Mouse (Mus musculus) kidney, adult 9 months (tissue): ENCODE data around the gene Sirt2.

Experiments used
- DNase-seq: peaks from one replicate; pipeline ENCODE4 v3.0.0; 2022

The Sirt2 gene

GRCm38 (mm10) chr7:28767462-28767965 is 979 bp downstream of the Sirt2 start, which contains the start of gene Nfkbib:
Nfkbib (minus strand) TSS chr7:28767512.
- DNase-seq: no peak

DNA sequence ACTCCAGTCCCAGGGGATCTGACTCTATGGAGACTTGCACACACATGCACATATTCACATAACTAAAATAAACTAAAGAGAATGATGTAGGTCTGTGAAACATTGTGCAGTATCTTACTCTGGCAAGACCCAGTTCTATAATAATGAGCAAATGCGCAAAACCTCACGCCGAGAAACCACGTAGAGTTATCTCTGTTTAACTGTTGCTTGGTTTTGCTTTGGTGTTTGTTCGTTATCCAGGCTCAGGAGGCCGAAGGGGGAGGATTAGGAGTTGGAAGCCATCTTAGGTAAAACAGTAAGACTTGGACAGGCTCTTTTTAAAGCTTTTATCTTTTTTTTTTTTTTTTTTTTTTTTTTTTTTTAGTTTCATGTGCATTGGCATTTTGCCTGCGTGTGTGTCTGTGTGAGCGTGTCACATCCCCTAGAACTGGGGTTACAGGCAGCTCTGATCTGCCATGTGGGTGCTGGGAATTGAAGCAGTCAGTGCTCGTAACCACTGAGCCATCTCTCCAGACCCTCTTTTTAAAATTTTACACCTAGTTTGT is 3.0 kb downstream of the Sirt2 start:
- DNase-seq: no peak

DNA sequence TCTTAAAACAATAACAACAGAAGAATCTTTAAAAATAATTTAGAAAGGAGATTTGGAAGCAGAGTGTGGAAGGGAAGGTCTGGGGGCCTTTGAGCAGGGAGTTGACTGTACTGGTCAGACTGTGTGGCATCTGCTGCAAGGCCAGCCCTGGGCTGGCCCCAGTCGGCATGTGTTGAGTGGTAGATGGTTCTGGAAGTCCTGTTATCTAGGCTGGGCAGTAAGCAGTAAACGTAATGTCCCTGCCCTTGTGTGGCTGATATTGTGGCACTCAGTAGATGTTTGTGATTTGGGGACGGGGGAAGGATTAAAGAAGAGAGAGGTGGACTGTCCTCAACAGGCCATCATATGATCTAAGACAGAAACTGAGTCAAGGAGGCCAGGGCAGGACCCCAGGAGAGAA is 3.8 kb downstream of the Sirt2 start:
- no peak for DNase-seq

DNA sequence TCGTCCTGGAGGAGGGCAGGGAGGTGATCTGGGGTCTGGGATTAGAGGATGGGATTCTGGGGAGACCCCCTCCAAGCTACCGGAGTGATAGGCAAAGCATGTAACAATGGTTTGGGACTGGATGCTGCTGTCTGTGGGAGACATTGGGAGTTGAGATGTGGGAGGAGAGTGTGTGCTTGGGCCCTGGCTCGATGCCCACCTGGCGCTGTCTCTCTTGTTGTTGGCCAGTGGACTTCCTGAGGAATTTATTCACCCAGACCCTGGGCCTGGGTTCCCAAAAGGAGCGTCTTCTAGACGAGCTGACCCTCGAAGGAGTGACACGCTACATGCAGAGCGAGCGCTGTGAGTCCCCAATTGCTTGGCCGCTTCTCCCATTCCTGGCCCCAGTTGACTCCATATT is 5.3 kb downstream of the Sirt2 start:
- DNase-seq: no peak

DNA sequence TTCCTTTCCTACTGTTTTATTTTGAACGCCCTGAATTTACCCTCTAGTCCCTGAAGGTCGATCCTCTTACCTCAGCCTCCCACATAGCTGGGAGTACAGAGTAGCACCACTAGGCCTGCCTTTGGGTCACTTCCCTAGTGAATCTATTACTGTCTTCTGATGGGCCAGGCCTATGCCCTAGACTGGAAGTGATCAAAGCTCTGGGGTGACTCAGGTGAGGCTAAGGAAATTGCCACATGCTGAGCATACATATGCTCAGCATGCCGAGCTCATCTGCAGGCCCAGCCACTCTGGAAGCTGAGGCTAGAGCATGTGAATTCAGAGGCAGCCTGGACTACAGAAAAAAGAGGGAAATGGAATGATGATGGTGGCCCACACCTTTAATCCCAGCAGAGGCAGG is 6.6 kb downstream of the Sirt2 start:
- DNase-seq: no peak

DNA sequence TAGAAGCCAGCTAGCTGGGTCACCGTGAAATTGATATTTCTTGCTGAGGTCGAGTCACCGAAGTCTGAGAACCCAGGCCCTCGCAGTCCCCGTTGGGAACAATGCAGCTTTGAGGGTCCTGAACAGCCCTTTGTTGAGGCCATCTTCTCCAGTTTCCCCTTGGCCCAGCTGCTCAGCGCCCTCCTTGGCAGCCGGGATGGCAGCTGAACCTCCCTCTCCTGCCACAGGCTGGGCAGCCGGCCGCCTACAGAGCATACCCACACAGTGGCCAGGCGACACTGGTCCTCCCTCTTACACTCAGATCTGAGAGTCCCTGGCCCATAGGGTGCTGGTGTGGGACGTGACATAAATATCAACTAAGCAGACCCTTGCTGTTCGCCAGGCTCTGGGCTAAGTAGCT is 7.6 kb downstream of the Sirt2 start:
- DNase-seq: no peak

- no peak for DNase-seq
Measured at GRCm38 (mm10) chr7:28775129-28775528, 8.6 kb downstream of the Sirt2 start.

DNA sequence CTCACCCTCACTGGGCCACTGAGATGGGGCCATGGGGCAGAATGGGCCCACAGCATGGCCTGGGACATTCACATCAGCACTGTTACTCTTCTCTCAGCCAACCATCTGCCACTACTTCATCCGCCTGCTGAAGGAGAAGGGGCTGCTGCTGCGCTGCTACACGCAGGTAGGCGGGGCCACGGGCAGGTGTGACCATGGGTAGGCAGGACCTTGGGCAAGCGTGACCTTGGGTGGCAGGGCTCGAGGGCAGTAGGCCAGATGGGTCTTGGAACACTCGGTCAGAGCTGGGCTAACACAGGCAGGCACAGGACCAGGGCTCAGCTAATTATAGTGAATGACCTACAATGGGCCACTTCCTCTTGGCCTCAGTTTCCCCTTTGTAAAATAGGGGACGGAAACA is 12.3 kb downstream of the Sirt2 start:
- no peak for DNase-seq

- peak; percentile 88 for DNase-seq
Measured at GRCm38 (mm10) chr7:28780067-28780658, 13.6 kb downstream of the Sirt2 start.

- DNase-seq: no peak
Measured at GRCm38 (mm10) chr7:28780857-28781256, 14.3 kb downstream of the Sirt2 start.

- no peak for DNase-seq
Measured at GRCm38 (mm10) chr7:28781261-28781663, 14.7 kb downstream of the Sirt2 start.

DNA sequence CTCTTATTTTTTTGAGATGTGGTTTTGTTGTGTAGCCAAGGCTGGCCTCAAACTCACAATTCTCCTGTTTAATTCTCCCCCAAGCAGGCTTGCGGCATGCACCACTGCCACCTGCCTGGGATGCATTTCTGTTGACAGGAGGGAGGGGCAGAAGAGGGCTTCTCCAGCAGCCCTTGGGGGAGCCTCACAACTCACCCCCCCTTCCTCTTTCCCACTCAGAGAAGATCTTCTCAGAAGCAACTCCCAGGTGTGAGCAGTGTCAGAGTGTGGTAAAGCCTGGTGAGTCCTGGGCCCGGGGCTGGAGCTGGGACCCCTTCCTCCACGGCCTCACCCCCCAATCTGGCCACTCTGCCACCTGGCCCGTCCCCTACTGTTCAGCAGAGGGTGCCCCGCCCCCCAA is 18.6 kb downstream of the Sirt2 start:
- DNase-seq: no peak

DNA sequence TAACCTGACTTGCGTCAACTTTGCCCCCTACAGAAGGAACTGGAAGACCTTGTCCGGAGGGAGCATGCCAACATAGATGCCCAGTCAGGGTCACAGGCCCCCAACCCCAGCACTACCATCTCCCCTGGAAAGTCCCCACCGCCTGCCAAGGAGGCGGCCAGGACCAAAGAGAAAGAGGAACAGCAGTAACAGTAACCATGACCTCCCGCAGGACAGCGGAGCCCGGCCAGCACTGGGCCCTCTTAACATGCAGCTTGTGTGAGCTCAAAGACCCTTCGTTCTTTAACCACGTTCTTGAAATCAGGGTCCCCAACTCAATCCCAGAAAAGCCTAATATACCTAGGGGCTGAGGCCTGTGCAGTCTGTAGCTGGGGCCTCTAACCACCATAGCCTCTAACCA is 21.3 kb downstream of the Sirt2 start:
- DNase-seq: no peak

DNA sequence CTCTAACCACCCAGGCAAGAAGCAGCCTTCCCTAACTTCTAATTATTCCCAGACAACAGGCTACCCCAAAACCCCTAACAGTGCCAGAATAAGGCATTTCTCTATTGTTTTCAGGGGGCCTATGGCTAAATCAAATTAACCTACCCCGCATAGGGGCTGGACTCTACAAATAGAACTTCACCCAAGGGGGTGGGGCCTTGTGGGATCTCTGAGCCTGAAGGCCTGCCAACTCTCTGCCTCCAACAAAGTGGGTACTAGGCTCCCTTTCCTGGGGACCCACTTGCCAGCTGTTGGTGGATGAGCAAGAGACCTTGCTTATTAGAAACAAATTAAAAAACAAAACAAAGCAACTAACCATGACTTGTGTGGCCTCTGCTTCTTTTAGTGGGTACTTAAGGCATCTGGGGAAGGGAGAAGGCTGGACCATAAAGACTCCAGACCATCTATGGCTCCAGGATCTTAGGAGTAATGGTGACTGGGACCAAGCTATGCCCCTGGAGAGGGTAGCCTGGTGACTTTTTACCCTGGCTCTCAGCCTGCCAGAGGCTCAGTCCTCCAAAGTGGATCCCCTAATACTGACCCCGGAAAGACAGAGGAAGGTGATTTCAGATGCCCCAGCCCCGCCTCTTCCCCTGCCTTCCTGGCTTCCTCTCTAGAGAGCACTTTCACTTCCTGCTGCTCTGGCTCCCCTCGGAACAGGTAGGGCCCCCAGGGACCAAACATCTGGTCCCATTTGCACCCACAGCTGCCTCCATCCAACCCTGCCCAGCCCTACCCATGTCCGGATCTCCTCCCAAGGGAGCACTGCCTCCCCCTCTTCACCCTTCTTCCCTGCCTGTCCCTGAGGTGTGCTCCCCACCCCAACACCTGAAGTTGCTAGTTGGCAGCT is 22.0 kb downstream of the Sirt2 start, which contains the start of gene Rinl:
TSS of gene Rinl (plus strand) at position 663 of the 889 bp plus-strand sequence.
- no peak for DNase-seq

DNA sequence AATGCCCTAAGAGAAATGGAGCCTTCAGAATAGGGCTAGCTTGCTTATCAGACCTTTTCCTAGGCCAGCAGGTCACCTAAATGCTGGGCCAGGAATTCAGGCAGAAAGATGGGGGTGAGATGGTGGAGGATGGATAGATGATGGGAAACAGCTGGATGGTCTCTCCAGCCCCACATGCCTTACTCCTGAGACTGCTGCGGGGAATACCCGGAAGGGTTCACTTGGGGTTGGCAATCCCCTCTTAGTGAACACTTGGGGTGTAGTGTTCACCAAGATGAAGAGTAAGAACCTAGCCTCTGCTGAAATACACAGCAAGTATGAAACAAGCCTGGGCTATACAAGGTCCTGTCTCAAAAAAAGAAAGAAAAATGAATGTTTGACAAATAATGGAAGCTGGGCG is 22.7 kb downstream of the Sirt2 start:
- no peak for DNase-seq

DNA sequence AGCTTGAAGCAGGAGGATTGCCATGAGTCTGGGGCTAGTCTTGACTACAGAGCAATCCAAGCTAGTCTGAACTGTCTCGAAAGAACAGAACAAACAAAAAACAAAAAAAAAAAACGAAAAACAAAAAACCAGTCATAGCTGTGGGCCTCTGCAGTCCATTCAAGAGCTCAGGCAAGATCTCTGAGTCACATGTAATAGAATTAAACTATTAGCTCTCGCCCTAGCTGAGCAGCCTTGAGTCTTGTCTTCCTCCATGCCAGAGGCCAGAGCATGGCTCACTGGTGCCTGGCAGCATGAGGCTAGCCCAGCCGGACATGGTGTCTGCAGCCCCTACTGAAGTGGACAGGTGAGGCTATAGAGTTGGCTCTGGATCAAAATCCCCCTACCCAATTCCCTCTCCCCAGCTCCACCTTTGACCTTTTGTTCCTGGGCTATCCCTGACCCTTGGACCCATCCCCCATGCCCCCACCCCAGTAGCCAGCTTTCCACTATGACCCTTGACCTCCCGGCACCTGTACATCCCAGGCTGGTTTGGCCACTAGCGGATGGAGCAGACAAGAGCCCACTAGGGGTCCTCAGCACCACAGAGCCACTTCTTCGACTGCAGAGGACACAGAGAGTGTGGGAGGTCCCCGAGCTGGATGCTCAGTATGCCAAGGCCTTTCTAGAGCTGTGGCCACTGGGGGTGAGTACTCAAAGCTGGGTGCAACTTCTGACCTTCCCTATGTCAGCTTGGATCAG is 23.7 kb downstream of the Sirt2 start:
- peak; percentile 36 for DNase-seq

DNA sequence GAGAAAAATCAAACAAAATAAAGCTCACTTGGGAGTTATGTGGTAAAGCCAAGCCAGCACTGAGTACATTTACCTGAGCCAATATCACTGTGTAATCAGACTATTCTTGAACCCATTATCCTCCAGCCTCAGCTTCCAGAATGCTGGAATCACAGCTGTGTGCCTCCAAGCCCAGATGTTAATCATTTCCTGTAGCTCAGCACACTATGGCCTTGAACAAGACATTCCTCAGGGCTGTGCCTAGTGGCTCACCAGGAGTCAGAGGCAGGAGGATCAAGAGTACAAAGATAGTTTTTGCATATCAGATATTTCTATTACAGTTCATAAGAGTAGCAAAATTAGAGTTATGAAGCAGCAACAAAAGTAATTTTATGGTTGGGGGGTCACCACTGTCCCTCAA is 25.2 kb downstream of the Sirt2 start:
- DNase-seq: no peak

DNA sequence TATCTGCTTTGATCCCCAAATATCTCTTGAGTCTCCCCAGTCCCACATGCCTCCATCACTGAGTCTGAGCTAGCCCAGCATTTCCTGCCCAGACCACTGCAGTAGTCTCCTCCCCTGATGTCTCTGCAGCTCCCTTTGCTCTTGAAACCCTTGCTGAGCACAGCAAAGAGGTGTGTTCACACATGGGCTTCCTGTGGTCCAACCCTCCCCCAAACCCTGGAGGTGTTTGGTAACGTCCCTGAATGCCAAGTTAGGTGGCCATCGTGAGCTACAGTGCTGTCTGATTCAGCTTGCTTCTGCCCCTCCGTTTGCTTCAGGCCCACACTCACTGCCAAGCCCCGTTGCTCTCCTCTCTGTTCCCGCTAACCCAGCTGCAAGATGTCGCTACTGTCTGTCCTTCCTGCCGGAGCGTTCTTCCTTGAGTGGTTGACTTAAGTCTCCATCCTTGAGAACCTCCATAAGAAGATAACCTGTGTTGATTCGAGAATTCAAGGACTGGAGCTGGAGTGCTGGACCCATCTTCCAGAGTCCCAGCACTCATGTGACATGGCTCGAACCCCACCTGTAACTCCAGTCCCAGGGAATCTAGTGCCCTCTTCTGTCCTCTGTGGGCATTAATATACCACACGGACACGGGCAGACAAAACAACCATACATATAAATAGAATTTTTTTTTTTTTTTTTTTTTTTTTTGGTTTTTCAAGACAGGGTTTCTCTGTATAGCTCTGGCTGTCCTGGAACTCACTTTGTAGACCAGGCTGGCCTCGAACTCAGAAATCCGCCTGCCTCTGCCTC is 26.1 kb downstream of the Sirt2 start:
- no peak for DNase-seq

DNA sequence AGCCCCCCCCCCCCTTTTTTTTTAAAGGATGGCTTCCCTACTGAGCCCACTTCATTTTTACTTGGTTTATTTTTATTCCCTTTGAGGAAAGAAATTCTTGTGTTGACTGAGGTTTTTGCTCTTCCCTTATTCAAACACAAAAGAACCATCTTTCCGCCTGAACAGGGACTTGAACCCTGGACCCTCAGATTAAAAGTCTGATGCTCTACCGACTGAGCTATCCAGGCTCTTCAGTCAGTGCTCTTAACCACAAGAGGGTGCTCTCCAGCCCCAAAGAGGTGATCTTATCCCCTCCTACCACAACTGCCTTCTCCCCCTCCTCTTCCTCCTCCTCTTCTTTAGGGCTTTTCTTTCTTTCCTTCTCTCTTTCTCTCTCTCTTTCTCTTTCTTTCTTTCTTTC is 27.3 kb downstream of the Sirt2 start:
- DNase-seq: peak; percentile 59

DNA sequence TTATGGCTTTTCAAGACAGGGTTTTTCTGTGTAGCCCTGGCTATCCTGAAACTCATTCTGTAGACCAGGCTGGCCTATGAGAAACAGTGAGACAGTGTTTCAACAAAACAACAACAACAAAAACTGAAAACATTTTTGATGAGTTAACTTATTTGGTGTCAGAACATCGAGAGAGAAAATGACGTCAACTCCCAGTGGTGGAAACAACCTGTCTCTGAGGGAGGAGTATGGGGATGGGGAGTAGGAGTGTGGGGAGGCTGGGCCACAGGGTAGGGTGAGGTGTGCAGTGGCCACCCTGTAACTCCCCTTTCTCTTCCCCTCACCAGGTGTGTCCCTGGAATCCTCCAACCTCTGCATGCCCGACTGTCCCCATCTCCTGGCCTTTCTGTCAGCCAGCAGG is 28.0 kb downstream of the Sirt2 start:
- no peak for DNase-seq

- no peak for DNase-seq
Measured at GRCm38 (mm10) chr7:28795832-28796231, 29.3 kb downstream of the Sirt2 start.

DNA sequence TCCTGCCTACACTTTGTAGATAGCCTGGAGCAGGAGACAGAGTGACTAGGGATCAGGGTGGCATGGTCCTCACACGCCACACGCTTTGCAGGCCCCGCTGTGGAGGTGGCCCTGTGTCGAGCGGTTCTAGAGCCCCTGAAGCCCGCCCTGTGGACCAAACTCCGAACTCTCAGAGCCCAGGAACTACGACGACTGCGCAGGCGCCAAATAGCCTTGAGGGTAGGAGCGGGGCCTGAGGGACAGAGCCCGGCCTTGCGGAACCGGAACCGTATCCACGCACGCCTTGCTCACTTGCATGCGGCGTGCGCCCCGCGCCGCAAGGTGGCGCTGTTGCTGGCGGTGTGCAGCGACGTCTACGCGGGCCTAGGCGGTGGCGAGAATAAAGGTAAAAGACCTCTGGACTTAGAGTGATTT is 30.0 kb downstream of the Sirt2 start:
- peak; percentile 87 for DNase-seq
